Mouse (Mus musculus) gonadal fat pad, adult 2 months (tissue): Measurements from ENCODE around the gene Entpd1. TPM values are rescaled to one million over a fixed set of nuclear protein-coding genes. Genes with fewer than 3 reads are reported as not detected.
"Not testable (repeated sequence)": the region's sequence is repeated elsewhere in the genome, so short reads cannot be mapped to it uniquely, and the experiment has no call there.

Source experiments
- DNase-seq: peaks from one replicate; pipeline ENCODE4 v3.0.0-alpha.2; 2012; ENCODE audit warnings: low read depth
- polyA plus RNA-seq: library from polyadenylated mRNA; depleted of rRNA; stranded (reverse); fragments of >200 nt; gene quantifications from 2 replicates; pipeline ENCODE4 v1.2.3, GENCODE M21; 2012; rRNA removed

Entpd1 gene
- 23.8 and 24.3 TPM in 2 replicates for polyA plus RNA-seq

DNA sequence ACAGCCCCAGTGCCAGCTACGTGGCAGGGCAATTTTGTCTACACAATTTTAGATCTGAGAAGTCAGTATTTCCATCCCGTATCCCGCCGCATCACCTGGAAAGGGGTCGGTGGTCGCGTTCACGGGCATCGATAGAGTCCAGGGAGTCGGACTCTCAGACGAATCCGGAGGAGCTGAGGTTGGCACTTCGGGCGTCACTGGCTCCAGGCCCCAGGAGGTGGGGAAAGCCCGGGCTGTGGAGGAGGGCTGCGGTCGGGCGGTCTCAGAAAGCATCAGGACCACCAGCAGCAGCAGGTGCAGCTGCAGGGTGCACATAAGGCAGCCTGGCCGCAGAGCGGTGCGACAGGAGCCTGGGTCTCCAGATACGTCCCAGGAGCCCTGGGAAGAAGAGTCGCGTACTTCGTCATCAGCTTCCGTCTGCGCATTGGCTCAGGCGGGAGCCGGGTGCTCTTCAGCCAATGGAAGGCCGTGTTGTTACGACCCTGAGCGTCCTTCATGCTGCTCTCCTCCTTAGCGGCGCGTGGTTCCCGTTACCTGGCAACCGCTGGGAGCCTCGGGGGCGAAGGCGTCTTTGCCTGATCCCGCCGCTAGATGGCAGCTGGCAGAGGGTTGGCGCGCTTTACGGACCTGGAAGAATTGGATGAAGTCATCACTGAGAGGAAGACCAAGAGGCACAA lies at the start of gene Entpd1, which contains the start of gene Tctn3:
TSS of gene Entpd1 (plus strand) at position 537 of the 677 bp plus-strand sequence.
TSS of gene Tctn3 (minus strand) at position 404 of the 677 bp plus-strand sequence.
- DNase-seq: no peak

DNA sequence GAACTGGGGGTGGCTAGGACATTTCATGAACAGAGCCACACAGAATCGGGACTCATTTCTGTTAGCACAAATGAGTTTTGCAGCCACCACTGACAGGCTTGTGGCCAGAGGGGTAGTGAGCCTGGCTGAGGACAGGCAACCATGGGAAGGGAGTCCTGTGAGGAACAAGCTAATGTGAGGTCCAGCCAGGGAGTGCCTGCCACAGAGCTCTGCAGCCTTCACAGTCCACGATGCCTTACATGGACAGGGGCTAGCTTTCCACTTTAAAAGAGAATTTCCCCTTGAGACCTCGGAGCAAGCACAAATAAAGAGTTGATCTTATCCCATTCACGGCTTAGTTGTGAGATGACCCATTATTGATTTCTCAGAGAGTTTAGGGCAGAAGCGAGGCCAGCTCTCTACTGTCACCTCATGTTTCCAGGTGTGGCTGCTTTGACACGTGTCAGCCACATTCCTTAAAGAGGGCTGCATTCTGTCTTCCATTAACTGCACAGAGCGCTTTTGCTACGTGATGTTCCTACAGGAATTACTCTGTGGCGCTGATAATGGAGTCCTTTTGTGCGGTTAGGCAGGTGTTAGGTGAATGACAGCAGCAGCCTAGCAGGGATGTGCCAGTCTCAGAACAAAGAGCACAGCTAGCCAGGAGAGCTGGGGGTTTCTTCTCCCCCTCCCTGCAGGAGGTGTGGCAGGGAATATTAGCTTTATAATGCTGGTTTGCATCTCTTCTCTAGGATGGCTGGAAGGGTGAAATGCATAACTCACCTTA lies 48.1 kb upstream of the Entpd1 start:
- DNase-seq: no peak

DNA sequence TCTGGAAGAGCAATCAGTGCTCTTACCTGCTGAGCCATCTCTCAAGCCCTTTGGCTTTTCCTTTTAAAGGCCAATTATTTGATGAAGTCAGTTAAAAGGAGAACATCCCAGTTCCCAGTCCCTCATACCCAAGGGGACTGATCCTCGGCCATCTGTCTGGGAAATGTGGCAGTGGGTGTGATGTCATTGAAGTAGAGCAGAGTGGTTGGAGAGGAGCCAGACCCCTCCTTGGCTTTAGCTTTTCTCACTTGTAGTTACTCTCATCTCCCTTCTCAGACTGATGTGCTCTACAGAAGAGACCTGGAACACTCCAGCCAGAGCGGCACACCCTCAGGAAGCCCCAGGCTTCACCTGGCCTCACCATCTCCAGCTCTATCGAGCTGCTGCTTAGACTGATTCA lies 44.5 kb upstream of the Entpd1 start:
- DNase-seq: no peak

DNA sequence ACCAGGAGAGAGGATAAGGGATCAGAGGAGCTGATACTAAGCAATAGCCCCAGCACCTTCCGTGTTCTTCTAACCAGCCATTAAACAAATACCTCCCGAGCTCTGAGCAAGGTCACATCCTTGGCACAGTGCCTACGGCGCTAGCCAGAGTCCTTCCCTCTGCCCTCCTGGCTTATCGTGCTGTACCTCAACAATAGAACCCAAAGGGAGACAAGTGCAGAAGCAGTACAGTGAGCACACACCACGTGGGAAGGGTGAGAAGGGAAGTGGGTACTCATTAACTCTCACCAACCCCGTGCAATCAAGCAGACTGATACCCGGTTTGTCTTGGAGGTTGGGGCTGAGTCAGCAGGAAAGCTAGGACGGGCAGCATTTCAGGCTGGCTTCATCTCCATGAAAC lies 41.4 kb upstream of the Entpd1 start:
- no peak for DNase-seq

DNA sequence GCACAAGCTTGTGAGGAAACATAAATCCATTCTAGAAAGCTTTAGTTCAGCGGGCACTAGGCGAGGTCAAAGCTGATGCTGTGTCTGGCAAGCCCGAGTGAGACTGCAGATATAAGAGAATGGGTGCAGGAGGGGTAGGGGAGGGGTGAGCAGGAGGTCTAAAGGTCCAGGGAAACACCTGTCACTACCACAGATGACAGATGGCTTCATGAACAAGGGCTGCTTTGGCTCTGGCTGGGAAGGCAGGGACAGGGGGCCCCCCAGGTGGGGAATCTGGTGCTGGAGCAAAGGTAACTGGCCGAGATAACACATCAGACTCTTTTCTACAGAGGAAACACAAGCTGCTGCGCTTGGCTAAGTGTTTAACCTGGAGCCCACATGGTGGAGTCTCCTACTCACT lies 36.7 kb upstream of the Entpd1 start:
- no peak for DNase-seq

DNA sequence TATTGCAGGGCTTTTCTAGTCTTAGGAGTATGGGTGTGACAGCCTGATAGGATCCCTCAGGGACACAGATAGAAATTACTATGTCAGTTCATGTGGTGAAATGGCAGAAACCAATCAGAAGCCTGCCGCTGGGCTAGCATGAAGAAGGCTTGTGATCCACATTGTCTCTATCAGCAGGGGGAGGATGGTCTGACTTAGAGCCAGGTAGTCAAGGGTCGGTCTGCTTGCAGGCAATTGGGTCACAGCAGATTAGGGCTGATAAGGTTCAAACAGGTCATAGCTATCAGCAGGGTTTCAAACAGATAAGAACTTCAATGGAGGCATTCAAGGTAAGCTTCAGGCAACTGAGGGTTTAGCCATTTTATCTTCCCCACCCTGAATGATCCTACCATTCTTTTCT lies 31.3 kb upstream of the Entpd1 start:
- DNase-seq: no peak

DNA sequence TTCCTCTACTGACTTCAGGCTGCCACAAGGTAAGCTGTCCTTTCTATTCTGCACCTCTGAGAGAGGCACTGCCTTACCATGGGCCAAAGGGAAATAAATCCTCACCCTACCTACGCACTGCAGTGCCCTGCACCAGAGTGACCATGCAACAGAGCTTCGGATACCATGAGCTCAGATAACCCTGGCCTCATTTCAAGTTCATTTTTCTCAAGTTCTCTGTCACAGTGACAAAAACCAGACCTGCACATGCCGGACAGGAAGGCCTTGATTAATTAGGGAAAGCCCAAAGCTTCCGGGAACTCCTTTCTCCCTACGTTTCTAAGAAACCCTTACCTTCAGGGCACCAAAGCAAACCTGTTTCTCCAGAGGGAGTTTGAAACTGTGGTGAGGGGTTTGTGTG lies 30.5 kb upstream of the Entpd1 start:
- DNase-seq: no peak

DNA sequence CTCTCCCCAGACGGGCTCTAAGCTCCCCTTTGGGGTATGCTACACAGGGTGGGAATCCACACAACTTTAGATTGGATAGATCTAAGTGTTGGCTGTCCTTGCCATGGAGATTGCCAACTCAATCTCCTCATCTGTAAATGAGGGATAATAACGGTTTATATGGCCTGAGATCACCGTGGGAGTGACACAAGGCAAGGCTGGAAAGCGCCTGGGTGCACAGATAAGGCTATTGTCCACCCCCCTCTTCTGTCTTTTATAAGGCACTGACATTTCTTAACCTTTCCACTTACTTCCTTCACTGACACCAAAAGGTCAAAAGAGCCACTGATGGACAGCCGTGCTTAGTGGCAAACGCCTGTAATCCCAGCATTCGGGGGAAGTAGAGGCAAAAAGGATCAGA lies 25.3 kb upstream of the Entpd1 start:
- no peak for DNase-seq

DNA sequence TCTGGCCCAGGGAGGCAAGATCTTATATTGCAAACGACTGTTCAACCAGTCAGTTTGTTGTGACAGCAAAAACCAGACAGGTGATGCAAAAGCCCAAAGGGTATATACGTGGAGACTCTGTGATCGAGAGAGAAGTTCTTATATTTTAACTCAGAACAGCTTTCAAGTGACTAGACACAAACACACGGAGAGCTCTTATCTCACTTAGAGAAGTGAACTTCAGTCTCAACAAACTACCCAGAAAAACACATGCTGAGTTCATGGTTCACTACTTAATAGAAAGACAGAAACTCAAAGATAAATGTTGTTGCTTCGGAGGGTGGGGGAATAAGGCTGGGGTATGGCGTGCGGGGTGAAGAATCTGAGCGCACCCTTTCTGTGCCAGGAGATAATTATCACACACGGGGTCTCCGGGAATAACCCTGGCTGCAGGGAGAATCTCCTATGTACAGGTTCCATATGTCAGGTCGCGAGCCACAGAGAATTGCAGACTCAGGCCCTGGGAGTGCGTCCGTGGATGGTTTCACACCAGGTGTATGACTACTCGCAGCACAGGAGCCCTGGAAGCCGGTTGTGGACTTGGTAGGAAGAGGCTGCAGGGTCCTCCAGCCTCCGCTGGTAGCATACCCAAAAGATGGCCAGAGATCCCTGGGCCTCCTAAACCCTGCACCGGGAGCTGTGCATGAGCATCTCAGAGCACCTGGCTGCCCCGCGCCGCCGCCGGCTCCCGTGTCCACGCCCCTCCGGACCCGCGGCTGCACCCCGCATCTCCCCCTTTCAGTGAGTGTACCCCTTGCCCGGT lies 24.5 kb upstream of the Entpd1 start:
- DNase-seq: no peak

DNA sequence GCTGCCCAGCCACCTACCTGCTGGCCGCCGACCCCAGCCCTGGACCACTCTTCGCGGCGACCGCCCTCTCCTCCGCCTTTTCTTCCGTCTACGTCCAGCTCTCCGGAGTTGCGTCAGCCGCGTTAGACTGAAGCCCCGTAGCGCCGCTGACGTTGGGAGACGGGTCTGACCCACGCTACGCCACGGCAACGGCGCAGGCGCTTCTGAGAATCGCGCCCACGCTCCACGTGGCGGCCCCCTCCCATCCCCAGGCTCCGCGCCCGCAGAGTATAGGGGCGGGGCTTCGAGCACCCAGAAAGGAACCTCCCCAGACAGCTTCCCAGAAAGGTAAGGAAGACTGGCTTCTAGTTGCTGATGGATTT lies 23.9 kb upstream of the Entpd1 start, which contains the start of gene Aldh18a1:
TSS of gene Aldh18a1 (minus strand) at position 171 of the 362 bp plus-strand sequence.
- DNase-seq: no peak

DNA sequence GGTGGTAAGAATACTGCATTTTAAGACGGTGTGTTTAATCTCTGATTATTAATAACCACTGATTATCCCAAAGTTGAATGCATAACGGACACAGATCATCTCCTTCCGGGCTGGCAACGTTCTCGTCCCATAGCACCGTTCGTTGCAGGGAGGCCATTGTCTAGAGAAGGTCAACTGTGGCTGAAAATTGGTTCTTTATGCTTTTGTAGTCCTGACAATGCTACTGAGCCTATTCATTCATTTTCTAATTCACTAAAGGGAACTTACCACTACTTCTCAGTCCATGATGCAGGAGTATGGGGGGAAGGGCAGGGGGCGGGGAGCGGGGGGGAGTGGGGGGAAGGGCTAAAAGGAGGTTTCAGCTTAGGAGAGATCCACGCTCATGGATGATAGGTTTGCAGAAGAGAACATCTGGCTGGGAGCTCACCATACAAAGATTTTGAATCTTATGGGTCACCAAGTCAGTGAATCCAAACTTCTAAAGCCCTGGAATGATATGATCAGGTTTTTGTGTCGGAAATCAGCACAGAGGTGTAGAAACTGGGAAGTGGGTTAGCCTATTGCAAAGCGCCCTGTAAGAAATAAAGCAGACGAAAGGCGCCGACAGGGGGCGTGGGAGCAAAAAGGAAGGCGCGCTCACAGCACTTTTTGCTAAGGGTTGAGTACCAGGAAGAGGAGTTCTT lies 23.2 kb upstream of the Entpd1 start:
- no peak for DNase-seq

DNA sequence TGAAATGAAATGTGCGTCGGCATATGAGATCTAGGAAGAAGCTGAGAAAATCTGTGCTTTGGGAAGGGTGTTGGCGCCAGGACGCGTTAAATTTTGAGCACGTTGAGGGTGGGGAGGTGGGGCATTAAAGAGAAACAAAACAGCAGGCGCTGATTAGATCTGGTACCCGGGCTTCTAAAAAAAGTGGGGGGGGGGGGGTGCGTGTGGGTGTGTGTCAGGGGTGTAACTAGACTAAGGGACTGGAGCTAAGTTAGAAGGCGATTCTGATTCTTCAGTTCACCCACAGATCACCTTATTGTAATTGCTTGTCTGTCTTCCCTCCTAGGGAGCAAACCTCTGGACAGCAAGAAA lies 22.7 kb upstream of the Entpd1 start:
- DNase-seq: no peak

DNA sequence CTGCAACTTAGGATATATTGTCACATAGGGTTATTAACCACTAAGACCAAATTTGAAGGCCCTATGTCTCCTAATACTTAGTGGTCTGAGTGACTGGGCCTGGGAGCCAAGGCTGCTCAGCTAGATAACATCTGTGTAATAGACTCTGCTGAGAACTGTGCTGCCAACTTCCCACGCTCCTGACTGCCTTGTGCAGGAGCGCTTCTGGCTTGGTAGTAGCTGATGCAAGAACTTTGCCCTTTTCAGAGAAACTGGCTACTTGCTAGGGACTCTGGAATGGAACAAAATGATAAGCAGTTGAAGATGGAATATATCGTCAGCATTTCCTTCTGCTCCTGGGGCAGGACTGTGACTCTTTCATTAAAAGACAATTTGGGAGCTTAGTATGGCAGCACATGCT lies 16.9 kb upstream of the Entpd1 start:
- no peak for DNase-seq

DNA sequence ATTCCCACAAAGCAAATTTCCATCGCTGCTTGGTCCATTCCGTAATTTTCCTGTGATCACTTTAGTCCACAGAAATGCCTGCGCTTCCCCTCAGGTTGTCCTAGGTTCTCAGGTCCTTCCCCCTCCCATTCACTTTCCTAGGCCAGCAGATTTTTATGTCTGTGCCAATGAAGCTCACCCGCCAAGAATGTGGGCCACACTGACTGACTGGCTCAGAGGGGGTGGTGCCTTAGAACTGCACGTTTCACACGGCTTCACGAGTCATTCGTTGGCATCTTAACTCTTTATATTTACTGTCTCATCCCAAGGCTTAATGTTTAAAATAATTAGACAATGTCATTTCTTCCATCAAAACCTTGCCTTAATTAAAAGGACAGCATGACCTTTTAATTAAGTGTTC lies 16.3 kb upstream of the Entpd1 start:
- DNase-seq: no peak

DNA sequence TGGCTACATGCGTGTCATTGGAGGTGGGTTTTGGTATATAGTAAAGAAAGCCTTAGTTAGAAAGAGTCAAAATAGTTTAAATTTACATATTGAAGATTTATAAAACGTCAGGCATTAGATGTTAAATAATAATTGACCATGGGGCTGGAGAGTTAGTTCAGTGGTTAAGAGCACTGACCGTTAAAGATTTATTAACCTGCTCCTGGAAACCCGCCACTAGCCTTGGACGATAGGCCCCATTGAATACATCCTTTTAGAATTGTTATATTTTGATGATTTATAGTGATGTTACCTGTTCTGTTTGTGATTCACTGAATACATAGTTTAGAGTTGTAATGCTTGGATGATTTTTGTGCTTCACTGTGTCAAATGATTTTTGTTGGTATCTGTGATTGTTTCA lies 11.3 kb upstream of the Entpd1 start:
- not testable (repeated sequence) for DNase-seq

DNA sequence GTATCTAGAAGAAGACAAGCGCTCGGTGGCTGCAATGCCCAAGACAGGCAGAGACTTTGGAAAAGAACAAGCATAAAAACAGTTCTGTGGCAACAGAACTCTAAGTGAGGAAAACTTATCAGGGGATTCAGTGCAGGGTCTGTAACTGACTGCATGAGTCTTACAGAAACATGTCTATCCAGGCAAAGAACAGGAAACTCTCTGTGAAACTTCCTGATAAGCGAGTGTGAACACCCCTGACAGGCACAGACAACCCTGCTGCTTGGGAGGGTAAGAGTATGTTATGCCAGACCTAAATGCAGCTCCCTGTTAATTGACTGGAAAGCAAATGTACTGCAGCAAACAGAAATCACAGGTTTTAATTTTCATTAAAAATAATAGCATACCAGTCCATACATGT lies 10.3 kb upstream of the Entpd1 start:
- no peak for DNase-seq

DNA sequence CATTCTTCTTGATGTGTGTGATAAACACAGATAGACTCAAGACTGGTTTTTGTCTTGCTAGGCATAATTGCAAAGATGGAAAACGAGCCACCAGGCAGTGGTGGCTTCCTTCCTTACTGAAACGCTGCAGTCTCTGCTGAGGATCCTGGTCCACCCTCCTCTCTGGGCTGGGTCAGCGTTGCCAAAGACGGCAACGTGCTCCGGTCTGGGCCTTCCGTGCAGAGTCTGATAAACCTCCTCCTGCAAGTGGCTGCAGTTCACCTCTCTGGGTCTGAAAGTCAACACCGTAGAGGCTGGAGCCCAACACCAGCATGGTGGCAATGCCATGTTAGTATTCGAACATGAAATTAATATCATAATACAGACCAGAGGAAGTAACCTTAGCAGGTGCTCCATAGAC lies 7.0 kb upstream of the Entpd1 start:
- no peak for DNase-seq

DNA sequence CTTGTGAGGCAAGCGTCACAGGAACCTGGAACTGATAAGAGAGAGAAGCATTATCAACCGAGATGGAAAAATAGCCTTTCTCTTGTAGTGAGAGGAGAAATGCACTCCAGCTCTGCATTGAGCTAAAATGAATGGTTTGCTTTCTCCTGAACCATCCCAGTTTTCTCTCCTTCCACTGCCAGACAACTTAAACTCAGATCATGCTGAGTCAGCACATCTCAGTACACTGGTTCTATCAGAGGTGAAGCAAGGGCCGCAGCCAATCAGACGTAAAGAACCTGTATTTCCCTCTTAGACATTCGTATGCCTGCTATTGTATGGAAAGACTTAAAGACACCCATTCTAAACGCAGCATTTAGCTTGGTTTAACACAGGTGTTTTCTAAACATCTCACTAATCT lies 4.5 kb upstream of the Entpd1 start:
- DNase-seq: no peak

DNA sequence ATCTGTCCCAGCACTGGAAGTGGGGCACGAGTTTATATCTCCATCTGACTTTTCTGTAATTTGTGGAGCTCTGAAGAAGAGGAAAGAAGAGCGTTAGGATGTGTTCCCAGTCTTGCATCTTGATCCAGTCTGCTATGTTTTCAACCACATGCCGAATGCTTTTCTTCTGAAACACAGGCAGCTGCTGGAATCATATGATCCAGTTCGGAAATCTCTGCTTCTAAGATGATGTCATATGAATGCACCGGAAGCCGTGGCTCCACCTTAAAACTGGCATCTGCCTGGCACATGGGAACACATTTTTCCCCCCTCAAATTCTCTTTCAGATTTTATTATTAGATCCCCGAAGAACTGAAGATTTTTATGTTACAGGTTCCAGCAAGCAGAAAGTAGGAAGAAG lies 2.6 kb downstream of the Entpd1 start:
- DNase-seq: no peak

DNA sequence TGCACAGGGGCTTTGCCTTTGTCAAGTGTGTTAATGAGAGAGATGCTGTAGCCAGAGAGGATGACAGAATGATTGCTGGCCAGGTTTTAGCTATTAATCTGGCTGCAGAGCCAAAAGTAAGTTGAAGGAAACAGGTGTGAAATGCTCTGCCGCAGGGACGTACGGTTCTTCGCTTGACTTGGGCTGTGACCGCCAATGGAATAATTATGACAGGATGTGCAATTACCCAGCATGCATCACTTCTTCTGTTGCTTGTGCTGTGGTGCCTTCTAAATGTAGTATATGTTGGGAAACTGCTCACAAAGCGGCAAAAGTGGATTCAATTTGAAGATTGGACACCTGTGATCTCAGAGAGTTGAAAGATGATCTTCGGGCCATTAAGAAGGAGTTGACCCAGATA lies 3.9 kb downstream of the Entpd1 start:
- no peak for DNase-seq

DNA sequence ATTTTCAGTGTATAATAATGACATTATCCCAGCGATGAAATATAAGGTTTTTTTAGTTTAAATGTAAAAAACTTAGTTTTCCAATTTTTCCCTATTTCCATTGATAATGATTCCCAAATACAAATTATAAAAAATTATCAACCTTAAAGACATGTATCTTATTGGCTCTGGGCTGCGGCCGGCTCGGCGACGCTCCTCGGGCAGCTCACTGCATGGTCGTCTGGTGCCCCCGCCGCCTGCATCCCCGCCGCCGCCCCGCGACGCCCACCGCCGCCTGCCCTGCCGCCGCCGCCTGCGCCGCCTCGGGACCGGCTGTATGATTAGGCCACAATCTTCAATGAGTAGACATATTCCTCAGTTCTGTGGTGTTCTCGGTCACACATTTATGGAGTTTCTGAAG lies 9.4 kb downstream of the Entpd1 start:
- DNase-seq: not testable (repeated sequence)

DNA sequence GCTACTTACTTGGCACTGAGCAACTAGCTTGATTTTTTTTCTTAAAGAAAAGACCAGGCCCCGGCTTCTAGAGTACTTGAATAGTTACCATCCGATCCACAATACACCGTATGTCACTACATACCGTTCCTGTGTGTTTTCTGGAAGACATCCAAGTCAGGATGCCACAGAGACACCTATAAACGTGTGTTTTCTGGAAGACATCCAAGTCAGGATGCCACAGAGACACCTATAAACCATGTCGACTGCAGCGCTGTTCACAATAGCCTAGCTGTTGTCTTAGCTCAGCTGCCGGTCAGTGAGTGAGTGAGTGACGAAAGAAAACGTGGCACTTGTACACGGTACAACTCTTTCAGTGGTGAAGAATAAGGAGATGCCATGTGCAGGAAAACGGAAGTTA lies 13.8 kb downstream of the Entpd1 start:
- no peak for DNase-seq
